Mouse (Mus musculus) erythroid progenitor cell, adult 5-6 weeks (primary cell): ENCODE results near the gene H2-M3. TPM values are rescaled to one million over a fixed set of nuclear protein-coding genes. Genes with fewer than 3 reads are reported as not detected.
A peak's percentile ranks its signal among the peaks of the same experiment; 100 is the strongest.
"Not testable (repeated sequence)": the region's sequence is repeated elsewhere in the genome, so short reads cannot be mapped to it uniquely, and the experiment has no call there.

ENCODE experiments used
- ATAC-seq: replicated peaks from 2 replicates; pipeline ENCODE4 v1.8.0; 2016; ENCODE audit warnings: moderate number of reproducible peaks, mild to moderate bottlenecking, moderate TSS enrichment, inconsistent platforms; ENCODE audit not compliant: poor library complexity, low FRiP score, severe bottlenecking
- total RNA-seq, 2 experiments: library from RNA; stranded (forward) in 1 of 2; stranded (reverse) in 1 of 2; fragments of 150-400 nt in 1 of 2; fragments of 186-747, 209-891 nt in 1 of 2; gene quantifications; 2 replicates each; pipeline versions ENCODE4 v1.2.3 to v1.2.4; 2015 to 2017; ENCODE audit warnings: low replicate concordance in 2 of 2

The H2-M3 gene
- total RNA-seq (2015; ENCODE audit: low replicate concordance) (1.3 TPM in 1 of 2 replicates, not detected in the other), total RNA-seq (2017; ENCODE audit: low replicate concordance) (5.3 and 6.8 TPM in 2 replicates)

GRCm38 (mm10) chr17:37270058-37270701 is at the start of gene H2-M3:
Gene H2-M3 (plus strand): TSS chr17:37270220.
- ATAC-seq = peak; percentile 80

GRCm38 (mm10) chr17:37221879-37222278 is 48.1 kb upstream of the H2-M3 start:
- ATAC-seq = no peak

GRCm38 (mm10) chr17:37237230-37237629 is 32.8 kb upstream of the H2-M3 start, which contains the start of gene Olfr97:
Gene Olfr97 (minus strand): TSS chr17:37237330.
- ATAC-seq = not testable (repeated sequence)

- no peak for ATAC-seq
Measured at GRCm38 (mm10) chr17:37242198-37242597, 27.8 kb upstream of the H2-M3 start.

GRCm38 (mm10) chr17:37246715-37247114 is 23.3 kb upstream of the H2-M3 start:
- ATAC-seq = no peak

GRCm38 (mm10) chr17:37249460-37249859 is 20.6 kb upstream of the H2-M3 start:
- no peak for ATAC-seq

GRCm38 (mm10) chr17:37250544-37250943 is 19.5 kb upstream of the H2-M3 start:
- no peak for ATAC-seq

- ATAC-seq = no peak
Measured at GRCm38 (mm10) chr17:37263626-37264025, 6.4 kb upstream of the H2-M3 start, which contains the start of gene Olfr98. Gene Olfr98 (minus strand): TSS chr17:37263749.

- peak; percentile 54 for ATAC-seq
Measured at GRCm38 (mm10) chr17:37270702-37271092, 677 bp downstream of the H2-M3 start.

GRCm38 (mm10) chr17:37275626-37276248 is 5.7 kb downstream of the H2-M3 start:
- ATAC-seq = no peak

GRCm38 (mm10) chr17:37276573-37276972 is 6.6 kb downstream of the H2-M3 start:
- ATAC-seq = no peak

- no peak for ATAC-seq
Measured at GRCm38 (mm10) chr17:37280331-37280730, 10.3 kb downstream of the H2-M3 start.

GRCm38 (mm10) chr17:37283360-37283759 is 13.3 kb downstream of the H2-M3 start, which contains the start of gene Olfr99:
Gene Olfr99 (minus strand): TSS chr17:37283460.
- no peak for ATAC-seq

GRCm38 (mm10) chr17:37304213-37304612 is 34.2 kb downstream of the H2-M3 start, which contains the start of gene Olfr101:
Gene Olfr101 (minus strand): TSS chr17:37304313.
- ATAC-seq = no peak

- no peak for ATAC-seq
Measured at GRCm38 (mm10) chr17:37308483-37308882, 38.5 kb downstream of the H2-M3 start.

GRCm38 (mm10) chr17:37310146-37310699 is 40.2 kb downstream of the H2-M3 start:
- ATAC-seq = no peak

GRCm38 (mm10) chr17:37316954-37317353 is 46.9 kb downstream of the H2-M3 start, which contains the start of gene Olfr102:
Gene Olfr102 (minus strand): TSS chr17:37317054.
- no peak for ATAC-seq
